13 mouse cellular contexts compared by ENCODE assay signal in the genomic region with DNA sequence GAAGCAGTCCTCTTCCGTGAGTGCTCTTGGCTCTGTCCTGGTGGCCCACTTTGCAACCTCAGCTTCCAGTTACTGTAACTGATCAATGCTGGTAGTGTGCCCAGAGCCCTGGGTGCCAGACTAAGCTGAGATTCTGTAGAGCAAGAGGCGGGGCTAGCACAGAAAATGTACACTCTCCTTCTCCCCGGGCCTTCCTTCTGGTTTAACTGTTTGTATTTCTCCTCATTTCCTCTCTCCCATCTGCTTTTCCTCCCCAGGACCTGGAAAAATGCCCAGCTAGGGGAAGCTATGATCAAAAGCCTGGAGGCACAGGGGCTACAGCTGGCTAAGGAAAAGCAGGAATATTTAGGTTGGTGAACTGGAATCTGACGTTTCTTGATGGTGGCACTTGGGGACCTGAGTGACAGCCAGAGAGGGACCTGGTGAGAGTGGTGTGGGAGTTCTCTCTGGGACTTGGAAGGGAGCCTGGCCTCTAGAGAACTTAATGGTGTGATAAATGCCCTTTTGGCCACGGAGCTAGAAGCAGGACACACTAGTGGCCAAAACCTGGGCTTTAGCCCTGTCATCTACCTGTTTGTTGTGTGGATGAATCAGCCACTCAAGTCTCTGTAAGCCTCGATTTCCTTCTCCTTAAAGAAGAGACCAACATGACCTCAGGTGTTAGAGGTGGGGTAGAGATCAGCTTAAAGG. TPM values are rescaled to one million over a fixed set of nuclear protein-coding genes. Genes with fewer than 3 reads are reported as not detected.
DNase-seq lines count a peak whose midpoint lies in the region; ATAC-seq and TF ChIP-seq lines count a peak whose summit lies in the region.
"Had no signal": no experiment of that assay in that cellular context is flagged by ENCODE, and none has a peak within 500 bp of the region (broad histone marks: within the 10 kb centered on the region; RNA-seq: fewer than 3 reads in every experiment).

No protein-coding gene starts in this region.

- no peak for TF ChIP-seq POLR2A in cerebellum, adult 2 months (IDR thresholded peaks at IDR 0.05; ENCODE audit: borderline replicate concordance, insufficient read depth, low read length)

- DNase-seq in frontal cortex, postnatal 10 days (ENCODE audit: low spot score in 2 of 2) = no peak
- DNase-seq in lung, postnatal 25 days (ENCODE audit: low spot score) = no peak
- DNase-seq in cerebellum, adult 2 months = peak; percentile 55 to 63
- no peak for DNase-seq in spleen, adult 18-20 months
- DNase-seq in B cell, adult 2 months = no peak
- DNase-seq: adrenal gland, postnatal 25 days; gastrocnemius, postnatal 25 days; heart, postnatal 14 days had no signal

- TF ChIP-seq CTCF in cerebellum, adult 2 months (IDR thresholded peaks at IDR 0.05; ENCODE audit: borderline replicate concordance, insufficient read depth, low read depth, low read length) = no peak

- peak; percentile 45; the same call in 1 of the 2 replicates for ATAC-seq in frontal cortex, adult (ENCODE audit: low TSS enrichment)
- peak; percentile 29; the same call in 1 of the 2 replicates for ATAC-seq in lung, embryonic 15.5 days (ENCODE audit: borderline replicate concordance, extremely low read depth, low FRiP score, low TSS enrichment)
- ATAC-seq in intestine, embryonic 15.5 days = peak; percentile 45; the same call in 1 of the 2 replicates

- H3K4me3 ChIP-seq in lung, embryonic 15.5 days = no peak overlapping the region
- H3K4me3 ChIP-seq in cerebellum, adult 2 months (replicated peaks; ENCODE audit: insufficient read depth, low read depth, low read length) = no peak overlapping the region
- no peak overlapping the region for H3K4me3 ChIP-seq in intestine, embryonic 15.5 days (replicated peaks)
- H3K4me3 ChIP-seq: embryonic facial prominence, embryonic 12.5 days had no signal

- no peaks in the 10 kb centered on the region for H3K36me3 ChIP-seq in lung, embryonic 15.5 days
- no peaks in the 10 kb centered on the region for H3K36me3 ChIP-seq in intestine, embryonic 15.5 days
- H3K36me3 ChIP-seq: embryonic facial prominence, embryonic 12.5 days had no signal

- no peak overlapping the region for H3K9ac ChIP-seq in lung, embryonic 15.5 days
- no peak overlapping the region for H3K9ac ChIP-seq in intestine, embryonic 15.5 days
- H3K9ac ChIP-seq: embryonic facial prominence, embryonic 12.5 days had no signal

- H3K27me3 ChIP-seq in lung, embryonic 15.5 days = no peaks in the 10 kb centered on the region
- H3K27me3 ChIP-seq in cerebellum, adult 2 months (ENCODE audit: control insufficient read depth, insufficient read depth, low read length) = no peaks in the 10 kb centered on the region
- H3K27me3 ChIP-seq in intestine, embryonic 15.5 days (replicated peaks) = no peaks in the 10 kb centered on the region
- H3K27me3 ChIP-seq: embryonic facial prominence, embryonic 12.5 days had no signal

- H3K9me3 ChIP-seq in lung, embryonic 15.5 days = no peaks in the 10 kb centered on the region
- H3K9me3 ChIP-seq in intestine, embryonic 15.5 days = no peaks in the 10 kb centered on the region
- H3K9me3 ChIP-seq: embryonic facial prominence, embryonic 12.5 days had no signal

- peak overlapping the region; percentile 1; the same call in 1 of the 2 replicates for H3K4me2 ChIP-seq in lung, embryonic 15.5 days
- H3K4me2 ChIP-seq in intestine, embryonic 15.5 days (replicated peaks) = peak overlapping the region; percentile 28
- H3K4me2 ChIP-seq: embryonic facial prominence, embryonic 12.5 days; midbrain, embryonic 11.5 days had no signal

- peaks cover 25% of the 10 kb centered on the region for H3K4me1 ChIP-seq in lung, embryonic 15.5 days
- H3K4me1 ChIP-seq in cerebellum, adult 2 months (ENCODE audit: control insufficient read depth, insufficient read depth, low read length) = peaks cover 25% of the 10 kb centered on the region
- peaks cover 15% of the 10 kb centered on the region for H3K4me1 ChIP-seq in intestine, embryonic 15.5 days (replicated peaks)

- 26% methylated on average over 6 of the region's 6 CpGs for WGBS in lung, embryonic 15.5 days
- 5% methylated on average over 6 of the region's 6 CpGs for WGBS in cerebellum, adult 2 months
- 37% methylated on average over 6 of the region's 6 CpGs for WGBS in intestine, embryonic 15.5 days

- peak overlapping the region; percentile 50 for H3K27ac ChIP-seq in lung, embryonic 15.5 days
- H3K27ac ChIP-seq in cerebellum, adult 2 months (ENCODE audit: insufficient read depth, low read length) = no peak overlapping the region
- H3K27ac ChIP-seq in intestine, embryonic 15.5 days = peak overlapping the region; percentile 67; the same call in 1 of the 2 replicates
- H3K27ac ChIP-seq: embryonic facial prominence, embryonic 12.5 days had no signal

RNA-seq across cellular contexts. Expression of a gene that starts 14.7 kb away (rescaled TPM):
- polyA plus RNA-seq in lung, embryonic 15.5 days (2015; fragmentation: Nextera tagmentation; extraction: Ambion mirVana) = 4.0 and 4.2 TPM in 2 replicates
- 61.7 and 66.3 TPM in 2 replicates for polyA plus RNA-seq in cerebellum, adult 2 months (2012; rRNA removed)
- polyA plus RNA-seq in intestine, embryonic 15.5 days (2015; fragmentation: Nextera tagmentation; extraction: Ambion mirVana) = 13.4 and 14.1 TPM in 2 replicates

RNA-seq across cellular contexts. Expression of a gene that starts 53.4 kb away (rescaled TPM):
- 0.06 and 0.10 TPM in 2 replicates for polyA plus RNA-seq in lung, embryonic 15.5 days (2015; fragmentation: Nextera tagmentation; extraction: Ambion mirVana)
- 4.9 and 5.4 TPM in 2 replicates for polyA plus RNA-seq in cerebellum, adult 2 months (2012; rRNA removed)
- polyA plus RNA-seq in intestine, embryonic 15.5 days (2015; fragmentation: Nextera tagmentation; extraction: Ambion mirVana) = 0.10 and 0.15 TPM in 2 replicates

Comparison
In these comparisons a context has a peak if more than half of its experiments do, and no peak if none do; other contexts are left out.
1. DNase-seq: peak in cerebellum, adult 2 months (2 of 2); none in frontal cortex, postnatal 10 days (0 of 2), lung, postnatal 25 days (single experiment), spleen, adult 18-20 months (0 of 2) and B cell, adult 2 months (0 of 2).
2. Peak in every context shown above with its lines, with median percentiles within 50 percentile points of each other: ATAC-seq.